Mouse (Mus musculus): ENCODE data around the gene Fto.

- TF ChIP-seq ZC3H11A (IDR thresholded peaks at IDR 0.05; ENCODE audit: low read depth, low read length), result no peak
- no peak for TF ChIP-seq CTCF (conservative IDR thresholded peaks at IDR 0.05 in 1 of 2, IDR thresholded peaks at IDR 0.05 in 1 of 2; ENCODE audit: low read depth in 2 of 2, low read length in 2 of 2)
- no peak for TF ChIP-seq SIN3A (IDR thresholded peaks at IDR 0.05; ENCODE audit: low read length)
- TF ChIP-seq GABPA (IDR thresholded peaks at IDR 0.05; ENCODE audit: insufficient replicate concordance, low read depth, low read length), result no peak
- no peak for TF ChIP-seq POLR2A (IDR thresholded peaks at IDR 0.05; ENCODE audit: low read depth, low read length)
- TF ChIP-seq MAX (IDR thresholded peaks at IDR 0.05; ENCODE audit: low read length), result no peak
- no peak for TF ChIP-seq CHD2 (IDR thresholded peaks at IDR 0.05; ENCODE audit: low read length)
- no peak for TF ChIP-seq POLR2AphosphoS2 (IDR thresholded peaks at IDR 0.05; ENCODE audit: low read depth, low read length)
- TF ChIP-seq IRF4 (IDR thresholded peaks at IDR 0.05; ENCODE audit: low read depth, low read length), result no peak
- no peak for TF ChIP-seq NELFE (IDR thresholded peaks at IDR 0.05; ENCODE audit: low read depth, low read length)
- no peak for TF ChIP-seq MAZ (IDR thresholded peaks at IDR 0.05; ENCODE audit: low read depth, low read length)
- TF ChIP-seq MAFK (IDR thresholded peaks at IDR 0.05; ENCODE audit: insufficient replicate concordance, low read length), result no peak
These were observed 196.0 kb downstream of the Fto start for GRCm38 (mm10) chr8:91509206-91509899.

Data from CH12.LX (cell line).